In genomic region chr17:63271000-63271399, GRCm38 (mm10) we compare ENCODE assay signal across 16 mouse cellular contexts.
"Had no signal": no experiment of that assay in that cellular context is flagged by ENCODE, and none has a peak within 500 bp of the region (broad histone marks: within the 10 kb centered on the region; RNA-seq: fewer than 3 reads in every experiment).

No protein-coding gene starts in this region.

- H3K36me3 ChIP-seq: limb, embryonic 12.5 days; limb, embryonic 15.5 days had no signal

- H3K4me2 ChIP-seq: limb, embryonic 12.5 days; limb, embryonic 15.5 days; liver, embryonic 11.5 days; lung, embryonic 14.5 days; midbrain, embryonic 11.5 days had no signal

- H3K9ac ChIP-seq: limb, embryonic 12.5 days; limb, embryonic 15.5 days; liver, embryonic 14.5 days; liver, postnatal 0 days; lung, embryonic 14.5 days had no signal

- H3K4me3 ChIP-seq: limb, embryonic 12.5 days; limb, embryonic 15.5 days had no signal

- DNase-seq: kidney, adult 9 months; kidney, postnatal 14 days; kidney, postnatal 4 days; liver, postnatal 0 days; lung, embryonic 14.5 days; lung, postnatal 14 days; lung, postnatal 4 days; midbrain, embryonic 14.5 days; thymus, adult 2 months; thymus, postnatal 14 days; thymus, postnatal 4 days had no signal

- ATAC-seq: liver, postnatal 0 days had no signal

- H3K9me3 ChIP-seq: limb, embryonic 12.5 days; limb, embryonic 15.5 days had no signal

- H3K27ac ChIP-seq: limb, embryonic 12.5 days; limb, embryonic 15.5 days; liver, embryonic 14.5 days had no signal

- H3K27me3 ChIP-seq: limb, embryonic 12.5 days; limb, embryonic 15.5 days had no signal
